Mouse (Mus musculus) frontal cortex, adult (tissue): ENCODE results near the gene Leng1.

Source experiments
- ATAC-seq: cut with Nextera tagmentation; 2 replicates; pipeline ENCODE4 v1.9.2; 2017; ENCODE audit warnings: mild to moderate bottlenecking, moderate library complexity, mixed read lengths; ENCODE audit not compliant: low TSS enrichment

The Leng1 gene

DNA sequence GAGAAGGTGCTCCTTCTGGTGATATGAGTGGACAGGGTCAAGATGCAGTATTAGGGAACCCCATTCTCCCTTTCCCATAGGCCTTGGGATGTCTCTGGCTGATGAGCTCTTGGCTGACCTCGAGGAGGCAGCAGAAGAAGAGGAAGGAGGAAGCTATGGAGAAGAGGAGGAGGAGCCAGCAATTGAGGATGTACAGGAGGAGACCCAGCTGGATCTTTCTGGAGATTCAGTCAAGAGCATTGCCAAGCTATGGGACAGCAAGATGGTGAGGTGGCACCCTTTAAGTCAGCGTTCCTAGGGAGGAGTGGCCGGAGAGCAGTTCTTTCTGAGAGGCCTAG lies 35.2 kb downstream of the Leng1 start:
- no peak for ATAC-seq

DNA sequence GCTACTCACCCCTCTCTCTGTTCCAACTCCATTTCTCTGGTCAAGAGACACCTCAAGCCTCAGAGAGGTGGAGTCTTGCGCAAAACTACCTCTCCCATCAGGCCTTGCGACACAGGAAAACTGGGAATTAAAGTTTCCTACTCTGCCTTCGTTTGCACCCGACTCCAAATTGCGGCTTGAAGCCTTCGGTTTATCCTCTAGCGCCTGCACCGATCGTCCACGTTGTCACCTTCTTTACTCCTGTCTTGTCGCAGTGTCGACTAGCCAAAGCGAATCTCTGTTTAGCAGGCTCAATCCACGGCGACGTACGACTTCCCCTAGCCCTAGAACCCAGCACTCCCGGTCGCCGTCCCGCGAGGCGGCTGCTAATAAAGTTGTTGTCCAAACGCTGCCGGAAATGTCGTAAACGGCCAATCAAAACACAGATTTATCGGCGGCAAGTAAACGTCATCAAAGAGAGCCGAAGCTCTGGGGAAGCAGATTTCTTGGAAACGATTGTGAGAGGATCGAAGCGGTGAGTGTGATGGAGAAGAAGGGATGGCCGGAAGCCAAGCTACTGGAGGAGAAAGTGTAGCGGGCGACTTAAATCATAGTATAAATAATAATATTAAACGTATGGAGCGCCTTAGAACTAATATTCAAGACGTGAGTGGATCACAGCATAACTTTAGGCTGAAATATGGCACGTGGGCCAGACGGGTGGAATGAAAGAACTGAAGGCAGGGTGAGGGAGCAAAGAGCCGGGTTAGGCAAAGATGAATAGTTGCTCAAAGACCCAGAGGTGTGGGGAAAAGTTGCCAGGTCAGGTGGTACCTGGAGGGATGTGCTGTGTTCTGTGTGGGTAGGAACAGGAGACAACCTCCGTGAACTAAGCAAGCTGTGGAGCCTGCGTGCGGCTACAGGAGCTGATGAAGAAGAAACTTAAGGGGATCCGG lies 35.8 kb downstream of the Leng1 start, which contains the start of the genes Tfpt and Prpf31:
Gene Tfpt (minus strand): TSS at position 387 of the 935 bp plus-strand sequence.
Gene Prpf31 (plus strand): TSS at position 443 of the 935 bp plus-strand sequence.
- peak; percentile 94 for ATAC-seq

DNA sequence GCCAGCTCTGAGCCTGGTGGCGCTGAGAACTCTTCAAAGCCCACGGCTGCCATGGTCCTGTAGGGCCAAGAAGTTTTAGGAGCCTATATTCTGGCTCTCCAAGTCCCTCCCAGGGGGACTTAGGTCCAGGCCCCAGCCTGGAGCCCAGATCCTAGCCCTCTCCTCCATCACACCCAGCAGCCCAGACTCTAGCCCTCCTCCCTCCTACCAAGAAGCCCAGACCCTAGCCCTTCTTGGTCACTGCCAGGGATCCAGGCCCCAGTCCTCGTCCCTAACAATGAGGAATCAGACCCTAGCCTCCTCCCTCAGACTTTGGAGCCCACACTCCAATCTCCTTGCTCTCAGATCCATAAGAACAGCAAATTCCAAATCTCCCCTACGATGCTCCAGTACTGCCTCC lies 36.6 kb downstream of the Leng1 start:
- no peak for ATAC-seq

DNA sequence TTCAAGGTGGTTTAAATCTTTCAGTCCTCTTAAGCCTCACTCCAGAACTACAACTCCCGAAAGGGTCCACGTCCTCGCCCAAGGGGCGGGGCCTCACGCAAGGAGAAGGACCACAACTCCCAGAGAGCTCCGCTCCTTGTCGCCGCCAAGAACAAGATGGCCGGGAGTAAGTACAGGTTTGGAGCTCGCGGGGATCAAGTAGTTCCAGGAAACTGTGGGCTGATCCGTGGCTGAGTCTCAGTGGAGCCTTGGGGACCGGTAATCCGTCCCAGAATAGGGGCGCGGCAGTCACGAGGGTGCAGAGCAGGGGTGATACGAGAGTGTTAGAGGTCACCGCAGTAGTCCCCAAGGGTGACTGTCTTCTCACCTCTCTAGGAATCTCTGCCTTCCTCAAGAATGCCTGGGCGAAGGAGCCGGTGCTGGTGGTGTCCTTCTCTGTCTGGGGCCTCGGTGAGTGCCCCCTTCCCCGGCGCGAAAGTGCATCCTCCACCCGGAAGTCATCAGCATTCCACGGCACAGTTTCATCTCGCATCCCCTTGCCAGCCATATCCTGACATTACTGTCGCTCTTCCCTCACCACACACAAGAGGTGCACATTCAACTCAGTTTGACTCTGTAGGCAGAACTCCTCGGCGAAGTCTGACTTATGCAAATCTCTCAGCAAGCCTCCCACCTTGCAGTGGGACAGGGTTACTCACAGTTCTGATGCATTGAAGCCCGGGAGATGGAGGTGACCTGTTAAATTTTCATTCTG lies 48.2 kb downstream of the Leng1 start, which contains the start of gene Ndufa3:
Gene Ndufa3 (plus strand): TSS at position 132 of the 754 bp plus-strand sequence.
- ATAC-seq = peak; percentile 98

DNA sequence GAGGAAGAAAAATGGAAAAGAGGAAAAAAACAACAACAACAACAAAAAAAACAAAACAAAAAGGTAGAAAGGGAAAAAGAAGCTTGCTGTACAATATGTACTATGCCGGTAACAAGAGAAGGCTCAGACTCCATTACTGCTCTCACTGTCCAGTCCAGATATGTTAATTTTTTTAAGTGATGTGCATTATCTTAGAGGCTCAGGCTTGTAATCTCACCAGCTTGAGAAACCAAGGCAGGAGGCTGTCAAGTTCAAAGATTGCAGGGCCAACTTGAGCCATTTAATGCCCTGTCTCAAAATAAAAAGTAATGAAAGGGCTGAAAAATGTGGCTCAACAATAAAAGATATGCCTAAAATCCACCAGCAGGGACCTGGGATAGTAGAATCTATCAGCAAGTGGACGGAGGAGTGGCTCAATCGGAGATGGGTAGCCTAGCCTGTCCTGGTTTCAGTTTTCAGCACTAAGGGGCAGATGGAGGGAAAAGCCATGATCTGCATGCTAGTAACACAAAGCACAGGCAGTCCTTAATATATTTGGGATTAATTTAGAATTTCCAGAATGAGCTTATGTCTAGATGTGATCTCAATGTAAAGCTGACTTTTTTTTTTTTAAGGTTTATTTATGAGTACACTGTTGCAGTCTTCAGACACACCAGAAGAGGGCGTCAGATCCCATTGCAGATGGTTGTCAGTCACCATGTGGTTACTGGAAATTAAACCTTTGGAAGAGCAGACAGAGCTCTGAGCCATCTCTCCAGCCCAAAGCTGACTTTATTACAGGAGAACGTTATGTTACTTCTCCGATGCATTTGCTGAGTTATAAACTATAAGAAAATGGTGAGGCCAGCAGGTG lies 49.0 kb downstream of the Leng1 start:
- peak; percentile 11; the same call in 1 of the 2 replicates for ATAC-seq

DNA sequence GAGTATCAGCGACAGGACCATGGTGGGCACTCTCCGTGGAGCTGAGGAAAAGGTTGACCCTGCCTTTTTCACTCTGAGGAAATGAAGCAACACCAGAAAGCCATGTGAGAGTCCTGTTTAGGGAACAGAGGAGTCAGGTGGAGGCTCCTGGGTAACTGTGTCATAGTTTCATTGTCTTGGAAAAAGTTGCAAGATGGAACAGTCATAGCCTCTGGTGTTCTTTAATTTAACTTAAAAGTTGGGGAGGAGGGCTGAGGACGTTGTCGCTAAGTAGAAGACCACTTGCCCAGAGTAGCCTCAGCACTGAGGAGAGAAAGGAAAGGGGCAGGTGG lies 49.6 kb downstream of the Leng1 start, which contains the start of gene Oscar:
Gene Oscar (minus strand): TSS at position 101 of the 332 bp plus-strand sequence.
- ATAC-seq = no peak

DNA sequence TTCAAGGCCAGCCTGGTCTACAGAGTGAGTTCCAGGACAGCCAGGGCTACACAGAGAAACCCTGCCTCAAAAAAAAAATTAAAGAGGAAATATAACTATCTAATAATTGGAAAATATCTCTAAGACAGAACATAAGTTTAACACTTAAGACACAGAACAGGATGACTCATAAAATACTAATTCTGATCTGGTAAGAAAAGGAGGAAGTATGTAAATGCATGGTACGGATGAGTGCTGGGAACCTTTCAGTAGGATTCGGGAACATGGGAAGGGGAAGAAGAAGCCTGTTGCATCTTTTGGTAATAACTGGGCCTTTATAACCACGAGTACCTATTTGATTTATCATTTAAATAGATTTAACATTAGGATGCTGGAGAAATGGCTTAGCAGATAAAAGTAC lies 51.6 kb downstream of the Leng1 start:
- ATAC-seq = no peak

DNA sequence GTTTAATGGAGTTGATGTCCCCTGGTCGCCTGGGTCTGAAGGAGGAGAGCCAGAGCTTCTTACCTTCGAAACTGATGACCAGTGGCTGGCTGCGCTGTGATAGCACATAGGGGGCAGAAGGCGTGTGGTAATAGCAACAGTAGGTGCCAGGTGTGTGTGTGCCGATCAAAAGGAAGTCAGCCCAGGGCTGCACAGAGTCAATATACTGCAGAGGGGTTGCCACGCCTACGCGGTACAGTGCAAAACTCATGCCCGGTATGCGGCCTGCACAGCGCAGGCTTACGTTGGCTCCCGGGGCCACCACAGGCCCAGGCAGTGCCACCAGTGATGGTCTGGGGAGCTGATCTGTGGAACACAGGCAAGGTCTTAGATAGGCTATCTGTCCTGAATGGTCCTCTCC lies 54.6 kb downstream of the Leng1 start:
- ATAC-seq = no peak

DNA sequence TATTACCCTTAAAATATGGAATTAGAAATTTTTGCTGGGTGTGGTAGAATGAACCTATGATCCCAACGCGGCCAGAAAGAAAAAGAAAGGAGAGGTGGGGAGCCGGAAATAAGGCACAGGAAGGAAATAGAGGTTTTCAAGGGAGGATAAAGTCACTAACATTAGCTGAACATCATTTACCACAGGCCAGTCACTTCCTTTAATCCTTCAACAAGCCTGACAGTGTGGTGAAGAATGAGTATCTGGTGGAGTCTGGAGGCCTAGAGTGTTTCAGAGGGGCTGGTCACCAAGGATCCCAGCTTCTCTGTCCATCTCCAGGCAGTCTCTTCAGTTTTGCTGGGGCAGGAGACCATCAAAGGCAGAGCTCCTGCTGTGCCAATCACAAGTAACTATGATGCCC lies 55.2 kb downstream of the Leng1 start:
- ATAC-seq = no peak
